Mouse (Mus musculus) bone marrow, adult 2 months (tissue): ENCODE results near the gene Mycl.
"Not testable (repeated sequence)": the region's sequence is repeated elsewhere in the genome, so short reads cannot be mapped to it uniquely, and the experiment has no call there.

ENCODE experiments used
- CTCF ChIP-seq: fragments of 200-500 bp; IDR thresholded peaks from 2 replicates; pipeline ENCODE4 v1.5.1; 2011; ENCODE audit warnings: low read length, control low read depth; ENCODE audit not compliant: control insufficient read depth, insufficient read depth
- POLR2A ChIP-seq: fragments of 200-500 bp; IDR thresholded peaks from 2 replicates; pipeline ENCODE4 v1.6.1; 2011; ENCODE audit warnings: low read depth, mild to moderate bottlenecking, control low read depth, low read length, borderline replicate concordance; ENCODE audit not compliant: control insufficient read depth

- not testable (repeated sequence) for TF ChIP-seq CTCF, POLR2A
Measured at GRCm38 (mm10) chr4:122988004-122988403, 7.4 kb upstream of the Mycl start.
